ENCODE assay signal across 8 mouse cellular contexts in the genomic region with DNA sequence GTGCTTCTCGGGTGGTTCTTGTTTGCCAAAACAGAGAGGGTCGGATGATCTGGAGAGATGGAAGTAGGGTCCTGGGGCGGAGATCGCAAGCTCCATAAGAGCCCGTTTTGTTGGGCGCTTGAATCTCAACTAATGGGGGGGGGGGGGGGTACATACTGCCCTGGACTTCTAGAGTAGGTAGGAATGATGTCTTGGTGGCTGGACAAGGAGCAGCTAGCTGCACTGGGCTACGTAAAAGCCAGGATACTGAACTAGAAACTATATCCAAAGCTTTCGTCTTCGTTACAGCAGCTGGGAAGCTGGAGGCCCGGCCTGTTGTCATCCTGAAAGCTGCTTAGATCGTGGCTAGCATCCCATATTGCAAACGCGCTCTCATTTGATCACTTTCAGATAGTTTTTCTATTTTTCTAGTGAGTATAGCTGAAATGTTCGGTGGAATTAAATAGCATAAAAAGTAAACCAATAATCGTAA. TPM values are rescaled to one million over a fixed set of nuclear protein-coding genes. Genes with fewer than 3 reads are reported as not detected.
A peak's percentile ranks its signal among the peaks of the same experiment; 100 is the strongest.
DNase-seq lines count a peak whose midpoint lies in the region; ATAC-seq and TF ChIP-seq lines count a peak whose summit lies in the region.

No protein-coding gene starts in this region.

- H3K36me3 ChIP-seq in heart, embryonic 15.5 days, result peaks cover 10% of the 10 kb centered on the region
- peaks cover 27% of the 10 kb centered on the region for H3K36me3 ChIP-seq in G1E (replicated peaks)
- H3K36me3 ChIP-seq in forebrain, embryonic 14.5 days (ENCODE audit: control insufficient read depth, insufficient read depth, low read length), result 0 out of 2 replicates have a peak, but pooled peaks cover 9% of the 10 kb centered on the region
- peaks cover 32% of the 10 kb centered on the region for H3K36me3 ChIP-seq in liver, embryonic 12.5 days

- no peak for TF ChIP-seq CTCF in G1E (IDR thresholded peaks at IDR 0.05; ENCODE audit: low read depth, low read length)

- H3K4me1 ChIP-seq in heart, embryonic 15.5 days (replicated peaks), result peaks cover 20% of the 10 kb centered on the region
- peaks cover 14% of the 10 kb centered on the region for H3K4me1 ChIP-seq in G1E (ENCODE audit: insufficient read depth, low read depth, low read length)
- peaks cover 7% of the 10 kb centered on the region; the same call in 1 of the 2 replicates for H3K4me1 ChIP-seq in forebrain, embryonic 14.5 days (ENCODE audit: control insufficient read depth, insufficient read depth, low read length)
- peaks cover 25% of the 10 kb centered on the region for H3K4me1 ChIP-seq in liver, embryonic 12.5 days

- DNase-seq in heart, postnatal 10 days, result no peak
- peak; percentile 12 for DNase-seq in G1E (ENCODE audit: low spot score)
- peak; percentile 45 for DNase-seq in forebrain, embryonic 14.5 days (ENCODE audit: low spot score)
- DNase-seq in ovary, postnatal 10 days (ENCODE audit: low spot score), result no peak
- no peak for DNase-seq in natural killer cell, adult 2 months (ENCODE audit: low spot score in 2 of 2)
- DNase-seq in adrenal gland, adult 8-10 months, result no peak

- peak overlapping the region; percentile 59 for H3K4me2 ChIP-seq in heart, embryonic 15.5 days
- H3K4me2 ChIP-seq in forebrain, embryonic 14.5 days (ENCODE audit: low read length), result peak overlapping the region; percentile 70
- H3K4me2 ChIP-seq in liver, embryonic 12.5 days, result peak overlapping the region; percentile 84

- H3K9me3 ChIP-seq in heart, embryonic 15.5 days (replicated peaks), result no peaks in the 10 kb centered on the region
- no peaks in the 10 kb centered on the region for H3K9me3 ChIP-seq in G1E (replicated peaks)
- no peaks in the 10 kb centered on the region for H3K9me3 ChIP-seq in forebrain, embryonic 14.5 days (replicated peaks; ENCODE audit: control insufficient read depth, low read length)
- no peaks in the 10 kb centered on the region for H3K9me3 ChIP-seq in liver, embryonic 12.5 days (replicated peaks)

- H3K9ac ChIP-seq in heart, embryonic 15.5 days, result peak overlapping the region; percentile 84
- H3K9ac ChIP-seq in forebrain, embryonic 14.5 days (ENCODE audit: low read length), result peak overlapping the region; percentile 86
- peak overlapping the region; percentile 87 for H3K9ac ChIP-seq in liver, embryonic 12.5 days

- peak overlapping the region; percentile 90 for H3K27ac ChIP-seq in heart, embryonic 15.5 days
- peak overlapping the region; percentile 52; the same call in 1 of the 2 replicates for H3K27ac ChIP-seq in forebrain, embryonic 14.5 days (ENCODE audit: low read depth, low read length)
- peak overlapping the region; percentile 91 for H3K27ac ChIP-seq in liver, embryonic 12.5 days

- no peaks in the 10 kb centered on the region for H3K27me3 ChIP-seq in heart, embryonic 15.5 days
- no peaks in the 10 kb centered on the region for H3K27me3 ChIP-seq in G1E (ENCODE audit: insufficient read depth, low read length)
- H3K27me3 ChIP-seq in forebrain, embryonic 14.5 days (replicated peaks; ENCODE audit: control insufficient read depth, insufficient read depth, low read length), result no peaks in the 10 kb centered on the region
- no peaks in the 10 kb centered on the region for H3K27me3 ChIP-seq in liver, embryonic 12.5 days (replicated peaks)

- peak; percentile 16; the same call in 1 of the 2 replicates for ATAC-seq in heart, embryonic 15.5 days (replicated peaks; ENCODE audit: insufficient number of reproducible peaks, insufficient read depth, low FRiP score, low read depth)
- ATAC-seq in G1E (ENCODE audit: extremely low read depth, insufficient number of reproducible peaks, low FRiP score, poor library complexity, severe bottlenecking), result peak; percentile 41; the same call in 1 of the 2 replicates
- no peak for ATAC-seq in forebrain, embryonic 14.5 days
- peak; percentile 44 for ATAC-seq in liver, embryonic 12.5 days

- under 1% methylated on average over 15 of the region's 15 CpGs for WGBS in heart, embryonic 15.5 days
- WGBS in forebrain, embryonic 14.5 days, result 2% methylated on average over 15 of the region's 15 CpGs
- under 1% methylated on average over 15 of the region's 15 CpGs for WGBS in liver, embryonic 12.5 days (ENCODE audit: insufficient replicate concordance)

- intact Hi-C loops in heart, postnatal 10 days (cut with DNase I), result loop anchor here (5.0 kb wide), 1 partner anchor 112 kb away; no protein-coding TSS in a partner anchor

- H3K4me3 ChIP-seq in heart, embryonic 15.5 days, result peak overlapping the region; percentile 67
- H3K4me3 ChIP-seq in G1E (ENCODE audit: low read depth, low read length), result peak overlapping the region; percentile 76
- peak overlapping the region; percentile 74 for H3K4me3 ChIP-seq in forebrain, embryonic 14.5 days (ENCODE audit: low read depth, low read length)
- H3K4me3 ChIP-seq in liver, embryonic 12.5 days, result peak overlapping the region; percentile 81

RNA-seq across cellular contexts. Expression of a gene that starts 0.4 kb away (rescaled TPM):
- polyA plus RNA-seq in heart, embryonic 15.5 days (2015; fragmentation: Nextera tagmentation; extraction: Ambion mirVana), result 43.9 and 51.2 TPM in 2 replicates
- total RNA-seq in heart, postnatal 10 days (2021), result 10 to 100 TPM; 47.4 to 51.8 TPM
- total RNA-seq in G1E (2014; fragmentation: Nextera tagmentation) (81.4 and 83.9 TPM in 2 replicates), G1E (2017) (43.6 and 60.4 TPM in 2 replicates)
- 0.54 and 0.65 TPM in 2 replicates for polyA plus RNA-seq in G1E (2012)
- 37.4 and 47.2 TPM in 2 replicates for polyA plus RNA-seq in forebrain, embryonic 14.5 days (2014; fragmentation: Nextera tagmentation; extraction: Ambion mirVana)
- polyA plus RNA-seq in liver, embryonic 12.5 days (2016; fragmentation: Nextera tagmentation; extraction: Ambion mirVana), result 31.4 and 33.8 TPM in 2 replicates
- total RNA-seq in adrenal gland, adult 8-10 months (2022), result 10 to 100 TPM; 52.9 to 66.9 (median 58.7) TPM

RNA-seq across cellular contexts. Expression of a gene that starts 0.4 kb away (rescaled TPM):
- polyA plus RNA-seq in heart, embryonic 15.5 days (2015; fragmentation: Nextera tagmentation; extraction: Ambion mirVana), result 551 and 562 TPM in 2 replicates
- 1,000 to 10,000 TPM; 1,198 to 1,226 TPM for total RNA-seq in heart, postnatal 10 days (2021)
- total RNA-seq in G1E (2014; fragmentation: Nextera tagmentation), result 126 and 132 TPM in 2 replicates
- 219 and 260 TPM in 2 replicates for total RNA-seq in G1E (2017)
- 45.0 and 58.9 TPM in 2 replicates for polyA plus RNA-seq in G1E (2012)
- 167 and 188 TPM in 2 replicates for polyA plus RNA-seq in forebrain, embryonic 14.5 days (2014; fragmentation: Nextera tagmentation; extraction: Ambion mirVana)
- 192 and 194 TPM in 2 replicates for polyA plus RNA-seq in liver, embryonic 12.5 days (2016; fragmentation: Nextera tagmentation; extraction: Ambion mirVana)
- 100 to 1,000 TPM; 447 to 687 (median 569) TPM for total RNA-seq in adrenal gland, adult 8-10 months (2022)

RNA-seq across cellular contexts. Expression of a gene that starts 13.3 kb away (rescaled TPM):
- 8.4 and 10.2 TPM in 2 replicates for polyA plus RNA-seq in heart, embryonic 15.5 days (2015; fragmentation: Nextera tagmentation; extraction: Ambion mirVana)
- 10 to 100 TPM; 41.9 to 49.7 TPM for total RNA-seq in heart, postnatal 10 days (2021)
- not detected in 2 replicates for total RNA-seq in G1E (2014; fragmentation: Nextera tagmentation)
- 0.17 TPM in 1 of 2 replicates, not detected in the other for total RNA-seq in G1E (2017)
- not detected in 2 replicates for polyA plus RNA-seq in G1E (2012)
- polyA plus RNA-seq in forebrain, embryonic 14.5 days (2014; fragmentation: Nextera tagmentation; extraction: Ambion mirVana), result not detected in 2 replicates
- polyA plus RNA-seq in liver, embryonic 12.5 days (2016; fragmentation: Nextera tagmentation; extraction: Ambion mirVana), result not detected in 2 replicates
- 1 to 10 TPM in 2 of 4 experiments, under 1 TPM in 2; 0.66 to 1.2 (median 1.1) TPM for total RNA-seq in adrenal gland, adult 8-10 months (2022)

RNA-seq across cellular contexts. Expression of a gene that starts 33.1 kb away (rescaled TPM):
- 83.0 and 93.8 TPM in 2 replicates for polyA plus RNA-seq in heart, embryonic 15.5 days (2015; fragmentation: Nextera tagmentation; extraction: Ambion mirVana)
- total RNA-seq in heart, postnatal 10 days (2021), result 10 to 100 TPM; 54.5 to 54.8 TPM
- total RNA-seq in G1E (2014; fragmentation: Nextera tagmentation) (43.5 and 49.6 TPM in 2 replicates), G1E (2017) (169 and 170 TPM in 2 replicates)
- polyA plus RNA-seq in G1E (2012), result 40.7 and 46.1 TPM in 2 replicates
- polyA plus RNA-seq in forebrain, embryonic 14.5 days (2014; fragmentation: Nextera tagmentation; extraction: Ambion mirVana), result 150 and 155 TPM in 2 replicates
- 83.5 and 90.0 TPM in 2 replicates for polyA plus RNA-seq in liver, embryonic 12.5 days (2016; fragmentation: Nextera tagmentation; extraction: Ambion mirVana)
- total RNA-seq in adrenal gland, adult 8-10 months (2022), result 100 to 1,000 TPM; 143 to 193 (median 171) TPM

RNA-seq across cellular contexts. Expression of a gene that starts 40.2 kb away (rescaled TPM):
- 3.8 and 4.8 TPM in 2 replicates for polyA plus RNA-seq in heart, embryonic 15.5 days (2015; fragmentation: Nextera tagmentation; extraction: Ambion mirVana)
- 1 to 10 TPM; 2.8 to 3.7 TPM for total RNA-seq in heart, postnatal 10 days (2021)
- total RNA-seq in G1E (2014; fragmentation: Nextera tagmentation) (0.15 and 0.53 TPM in 2 replicates), G1E (2017) (0.46 and 1.4 TPM in 2 replicates)
- polyA plus RNA-seq in G1E (2012), result 0.02 and 0.04 TPM in 2 replicates
- polyA plus RNA-seq in forebrain, embryonic 14.5 days (2014; fragmentation: Nextera tagmentation; extraction: Ambion mirVana), result 7.0 and 8.3 TPM in 2 replicates
- 0.81 and 1.3 TPM in 2 replicates for polyA plus RNA-seq in liver, embryonic 12.5 days (2016; fragmentation: Nextera tagmentation; extraction: Ambion mirVana)
- 1 to 10 TPM; 3.7 to 5.4 (median 4.7) TPM for total RNA-seq in adrenal gland, adult 8-10 months (2022)

Comparison
In these comparisons a context has a peak if more than half of its experiments do, and no peak if none do; other contexts are left out.
1. DNase-seq: peak in G1E (single experiment) and forebrain, embryonic 14.5 days (single experiment); none in heart, postnatal 10 days (0 of 2), ovary, postnatal 10 days (single experiment), natural killer cell, adult 2 months (0 of 2) and adrenal gland, adult 8-10 months (single experiment).
2. RNA of a gene that starts 0.4 kb away (polyA plus RNA-seq): 43.9 to 51.2 TPM in heart, embryonic 15.5 days, 37.4 to 47.2 TPM in forebrain, embryonic 14.5 days and 31.4 to 33.8 TPM in liver, embryonic 12.5 days; 0.54 to 0.65 TPM in G1E; every median in the first group is over 10 times any median in the second.
3. Peak in every context shown above with its lines, with median percentiles within 50 percentile points of each other: H3K27ac ChIP-seq, H3K4me2 ChIP-seq, H3K4me3 ChIP-seq and H3K9ac ChIP-seq.